ENCODE assay signal across 23 mouse cellular contexts in genomic region chr8:13629351-13630090, GRCm38 (mm10). TPM values are rescaled to one million over a fixed set of nuclear protein-coding genes. Genes with fewer than 3 reads are reported as not detected.
DNase-seq lines count a peak whose midpoint lies in the region; ATAC-seq and TF ChIP-seq lines count a peak whose summit lies in the region.
"Had no signal": no experiment of that assay in that cellular context is flagged by ENCODE, and none has a peak within 500 bp of the region (broad histone marks: within the 10 kb centered on the region; RNA-seq: fewer than 3 reads in every experiment).

No protein-coding gene starts in this region.

- dilution Hi-C loops in CH12.LX (cut with MboI; ENCODE audit: extremely low pct_ligation_motif_present, extremely low pct_unique_long_range_greater_than_20kb, low sequenced_read_pairs): no loop called here

- DNase-seq in heart, postnatal 0 days (ENCODE audit: low spot score): peak; percentile 4
- no peak for DNase-seq in heart, postnatal 14 days
- DNase-seq in CH12.LX (ENCODE audit: extremely low read depth) (no peak), ES-CJ7 (ENCODE audit: low read depth, low spot score) (peak; percentile 34)
- no peak for DNase-seq in left cerebral cortex, adult 18-20 months (ENCODE audit: low spot score in 2 of 2)
- DNase-seq: adrenal gland, adult 2 months; adrenal gland, postnatal 10 days; adrenal gland, postnatal 25 days; cerebellum, adult 11 months; cerebellum, adult 18-20 months; cerebellum, adult 8-10 months; cerebellum, adult 9-11 months; cerebellum, postnatal 14 days; cerebellum, postnatal 36 days; embryo, embryonic 11 days had no signal

- TF ChIP-seq EP300 in heart, postnatal 0 days (IDR thresholded peaks at IDR 0.05; ENCODE audit: low read depth): no peak
- TF ChIP-seq EP300 in CH12.LX (IDR thresholded peaks at IDR 0.05; ENCODE audit: low read length): no peak; the same call in 1 of the 2 replicates

- no peak for ATAC-seq in heart, postnatal 0 days (ENCODE audit: insufficient read depth, low read depth)
- ATAC-seq in hindbrain, embryonic 12.5 days (ENCODE audit: low FRiP score): no peak
- ATAC-seq: forebrain, embryonic 14.5 days; forebrain, embryonic 16.5 days had no signal

- peaks cover 7% of the 10 kb centered on the region; the same call in 1 of the 2 replicates for H3K9me3 ChIP-seq in heart, postnatal 0 days (replicated peaks; ENCODE audit: control insufficient read depth, low read length)
- peaks cover 22% of the 10 kb centered on the region for H3K9me3 ChIP-seq in CH12.LX (replicated peaks; ENCODE audit: low read length)
- no peaks in the 10 kb centered on the region for H3K9me3 ChIP-seq in hindbrain, embryonic 12.5 days (replicated peaks)
- H3K9me3 ChIP-seq: embryonic facial prominence, embryonic 15.5 days; forebrain, embryonic 12.5 days had no signal

- in situ Hi-C loops in CH12.LX (cut with MboI; ENCODE audit: low pct_ligation_motif_present, low pct_unique_long_range_greater_than_20kb, low sequenced_read_pairs): no loop called here

- WGBS in heart, postnatal 0 days: 89% methylated on average over 10 of the region's 10 CpGs
- 80% methylated on average over 10 of the region's 10 CpGs for WGBS in hindbrain, embryonic 12.5 days

- H3K9ac ChIP-seq in heart, postnatal 0 days (replicated peaks; ENCODE audit: low read depth, low read length): no peak overlapping the region
- H3K9ac ChIP-seq in CH12.LX (ENCODE audit: insufficient read depth, low read depth): no peak overlapping the region
- H3K9ac ChIP-seq in hindbrain, embryonic 12.5 days: no peak overlapping the region
- H3K9ac ChIP-seq: embryonic facial prominence, embryonic 13.5 days; embryonic facial prominence, embryonic 15.5 days; forebrain, embryonic 12.5 days had no signal

- H3K36me3 ChIP-seq in heart, postnatal 0 days (replicated peaks; ENCODE audit: control insufficient read depth, insufficient read depth, low read length): peaks cover 34% of the 10 kb centered on the region
- peaks cover 9 to 35% of the 10 kb centered on the region in 2 experiments for H3K36me3 ChIP-seq in CH12.LX (replicated peaks in 1 of 2; ENCODE audit: control insufficient read depth in 1 of 2, insufficient read depth in 1 of 2, low read length in 1 of 2)
- H3K36me3 ChIP-seq in hindbrain, embryonic 12.5 days: no peaks in the 10 kb centered on the region

- H3K27me3 ChIP-seq in heart, postnatal 0 days (ENCODE audit: control insufficient read depth, insufficient read depth, low read length): no peaks in the 10 kb centered on the region
- no peaks in the 10 kb centered on the region for H3K27me3 ChIP-seq in CH12.LX (replicated peaks)
- H3K27me3 ChIP-seq in hindbrain, embryonic 12.5 days: no peaks in the 10 kb centered on the region
- H3K27me3 ChIP-seq: embryonic facial prominence, embryonic 13.5 days; embryonic facial prominence, embryonic 15.5 days; forebrain, embryonic 12.5 days had no signal

- TF ChIP-seq POLR2A in CH12.LX (IDR thresholded peaks at IDR 0.05; ENCODE audit: low read depth, low read length): no peak

- H3K27ac ChIP-seq in heart, postnatal 0 days (ENCODE audit: low read depth): no peak overlapping the region
- H3K27ac ChIP-seq in CH12.LX (ENCODE audit: insufficient read depth, low read depth): peak overlapping the region; percentile 73
- no peak overlapping the region for H3K27ac ChIP-seq in hindbrain, embryonic 12.5 days
- H3K27ac ChIP-seq: embryonic facial prominence, embryonic 13.5 days; embryonic facial prominence, embryonic 15.5 days; forebrain, embryonic 10.5 days; forebrain, embryonic 12.5 days had no signal

- H3K4me1 ChIP-seq in heart, postnatal 0 days (ENCODE audit: control insufficient read depth, insufficient read depth): peaks cover 13% of the 10 kb centered on the region
- H3K4me1 ChIP-seq in CH12.LX (ENCODE audit: control insufficient read depth in 1 of 2, insufficient read depth in 2 of 2): peaks cover 32 to 57% of the 10 kb centered on the region in 2 experiments
- peaks cover 17% of the 10 kb centered on the region for H3K4me1 ChIP-seq in hindbrain, embryonic 12.5 days

- intact Hi-C loops in heart, postnatal 14 days (cut with DNase I): no loop called here

- no peak for TF ChIP-seq RAD21 in CH12.LX (IDR thresholded peaks at IDR 0.05; ENCODE audit: low read depth, low read length)

- no peak overlapping the region for H3K4me2 ChIP-seq in heart, postnatal 0 days (ENCODE audit: low read depth, low read length)
- peak overlapping the region; percentile 75 for H3K4me2 ChIP-seq in CH12.LX (ENCODE audit: insufficient read depth, low read depth, poor library complexity, severe bottlenecking)
- H3K4me2 ChIP-seq in hindbrain, embryonic 12.5 days (replicated peaks): no peak overlapping the region
- H3K4me2 ChIP-seq: embryonic facial prominence, embryonic 13.5 days; embryonic facial prominence, embryonic 15.5 days; forebrain, embryonic 12.5 days had no signal

- no peaks in the 10 kb centered on the region; the same call in 1 of the 2 replicates for H3K79me2 ChIP-seq in CH12.LX (replicated peaks; ENCODE audit: control insufficient read depth, extremely low read depth, insufficient read depth, poor library complexity, severe bottlenecking)

- TF ChIP-seq CTCF in heart, postnatal 0 days (IDR thresholded peaks at IDR 0.05; ENCODE audit: low read depth): no peak
- TF ChIP-seq CTCF in CH12.LX (conservative IDR thresholded peaks at IDR 0.05 in 1 of 2, IDR thresholded peaks at IDR 0.05 in 1 of 2; ENCODE audit: low read depth in 2 of 2, low read length in 2 of 2): no peak

- H3K4me3 ChIP-seq in heart, postnatal 0 days (ENCODE audit: low read depth, low read length): no peak overlapping the region
- no peak overlapping the region for H3K4me3 ChIP-seq in CH12.LX (replicated peaks in 1 of 3; ENCODE audit: low read depth in 2 of 3, low read length in 2 of 3, poor library complexity in 1 of 3)
- H3K4me3 ChIP-seq in hindbrain, embryonic 12.5 days: no peak overlapping the region
- H3K4me3 ChIP-seq: embryonic facial prominence, embryonic 13.5 days; embryonic facial prominence, embryonic 15.5 days; erythroblast, embryonic 14.5 days; forebrain, embryonic 10.5 days; forebrain, embryonic 12.5 days had no signal

TF ChIP-seq in CH12.LX, 34 proteins besides CTCF, POLR2A, EP300 and RAD21 (continues in another document):
- TF ChIP-seq MAX (IDR thresholded peaks at IDR 0.05; ENCODE audit: low read length): no peak
- 0 out of 2 replicates have a peak, but pooled peaks have one; percentile 12 for TF ChIP-seq TBP (conservative IDR thresholded peaks at IDR 0.05; ENCODE audit: low read depth, low read length)
- no peak for TF ChIP-seq ZNF384 (IDR thresholded peaks at IDR 0.05; ENCODE audit: low read depth, low read length)
- TF ChIP-seq GABPA (IDR thresholded peaks at IDR 0.05; ENCODE audit: insufficient replicate concordance, low read depth, low read length): no peak
- TF ChIP-seq NELFE (IDR thresholded peaks at IDR 0.05; ENCODE audit: low read depth, low read length): no peak
- no peak for TF ChIP-seq ELF1 (IDR thresholded peaks at IDR 0.05; ENCODE audit: low read depth, low read length)
- no peak; the same call in 1 of the 2 replicates for TF ChIP-seq MEF2A (IDR thresholded peaks at IDR 0.05; ENCODE audit: borderline replicate concordance, low read depth, low read length)
- TF ChIP-seq ZMIZ1 (IDR thresholded peaks at IDR 0.05; ENCODE audit: low read depth, low read length): no peak
- TF ChIP-seq HCFC1 (IDR thresholded peaks at IDR 0.05; ENCODE audit: low read depth, low read length): no peak
- no peak for TF ChIP-seq RCOR1 (conservative IDR thresholded peaks at IDR 0.05; ENCODE audit: low read depth, low read length)
- no peak for TF ChIP-seq KAT2A (IDR thresholded peaks at IDR 0.05; ENCODE audit: insufficient replicate concordance, low read length)
- TF ChIP-seq NRF1 (IDR thresholded peaks at IDR 0.05; ENCODE audit: low read depth, low read length): no peak
- peak; percentile 62; the same call in 1 of the 2 replicates for TF ChIP-seq IRF4 (IDR thresholded peaks at IDR 0.05; ENCODE audit: low read depth, low read length)
- no peak for TF ChIP-seq POLR2AphosphoS2 (IDR thresholded peaks at IDR 0.05; ENCODE audit: low read depth, low read length)
- TF ChIP-seq SIN3A (IDR thresholded peaks at IDR 0.05; ENCODE audit: low read length): no peak; the same call in 1 of the 2 replicates
- no peak for TF ChIP-seq MYC (IDR thresholded peaks at IDR 0.05; ENCODE audit: low read depth, low read length)
- TF ChIP-seq USF2 (conservative IDR thresholded peaks at IDR 0.05; ENCODE audit: low read depth, low read length): no peak
- TF ChIP-seq MAFK (IDR thresholded peaks at IDR 0.05; ENCODE audit: insufficient replicate concordance, low read length): no peak
- TF ChIP-seq ZKSCAN1 (IDR thresholded peaks at IDR 0.05; ENCODE audit: borderline replicate concordance, low read depth, low read length): no peak
- TF ChIP-seq JUND (conservative IDR thresholded peaks at IDR 0.05; ENCODE audit: low read depth, low read length): no peak
- no peak for TF ChIP-seq PAX5 (IDR thresholded peaks at IDR 0.05; ENCODE audit: low read length)
- TF ChIP-seq MAZ (IDR thresholded peaks at IDR 0.05; ENCODE audit: low read depth, low read length): 0 out of 2 replicates have a peak, but pooled peaks have one; percentile 71
- TF ChIP-seq UBTF (IDR thresholded peaks at IDR 0.05; ENCODE audit: low read depth, low read length): no peak
- TF ChIP-seq SMC3 (IDR thresholded peaks at IDR 0.05; ENCODE audit: low read depth, low read length): no peak
- peak; percentile 56 for TF ChIP-seq ETS1 (conservative IDR thresholded peaks at IDR 0.05; ENCODE audit: low read depth, low read length)
- TF ChIP-seq TCF12 (IDR thresholded peaks at IDR 0.05; ENCODE audit: low read depth, low read length): 0 out of 2 replicates have a peak, but pooled peaks have one; percentile 45
- TF ChIP-seq BHLHE40 (IDR thresholded peaks at IDR 0.05; ENCODE audit: low read depth, low read length): peak; percentile 15; the same call in 1 of the 2 replicates
- TF ChIP-seq CHD2 (IDR thresholded peaks at IDR 0.05; ENCODE audit: low read length): peak; percentile 68; the same call in 1 of the 2 replicates
- TF ChIP-seq ZC3H11A (IDR thresholded peaks at IDR 0.05; ENCODE audit: low read depth, low read length): no peak
- no peak for TF ChIP-seq USF1 (IDR thresholded peaks at IDR 0.05; ENCODE audit: low read depth, low read length)

RNA-seq across cellular contexts. Expression of gene Rasa3, which starts 47.9 kb away (rescaled TPM):
- total RNA-seq in heart, postnatal 0 days (2014; rRNA removed; ENCODE audit: low replicate concordance): 27.7 and 29.9 TPM in 2 replicates
- 11.8 and 13.2 TPM in 2 replicates for polyA plus RNA-seq in heart, postnatal 0 days (2015; fragmentation: Nextera tagmentation; extraction: Ambion mirVana)
- total RNA-seq in heart, postnatal 14 days (2021): 10 to 100 TPM; 22.2 to 22.6 TPM
- total RNA-seq in CH12.LX (2012; rRNA removed) (20.0 and 28.5 TPM in 2 replicates), CH12.LX (2014; rRNA removed) (13.6 TPM in 2 replicates)
- 12.8 and 13.7 TPM in 2 replicates for polyA plus RNA-seq in CH12.LX (2012; ENCODE audit: insufficient read length, low read depth)
- 10 to 100 TPM; 65.6 to 72.9 TPM for total RNA-seq in left cerebral cortex, adult 18-20 months (2021)
- 30.0 and 31.4 TPM in 2 replicates for polyA plus RNA-seq in hindbrain, embryonic 12.5 days (2016; fragmentation: Nextera tagmentation; extraction: Ambion mirVana)

Comparison
In these comparisons a context has a peak if more than half of its experiments do, and no peak if none do; other contexts are left out.
1. DNase-seq: peak in heart, postnatal 0 days (single experiment) and ES-CJ7 (single experiment); none in heart, postnatal 14 days (0 of 2), CH12.LX (single experiment) and left cerebral cortex, adult 18-20 months (0 of 2).